Mouse (Mus musculus): ENCODE data around the gene Gm28102. TPM values are rescaled to one million over a fixed set of nuclear protein-coding genes. Genes with fewer than 3 reads are reported as not detected.
"Not testable (repeated sequence)": the region's sequence is repeated elsewhere in the genome, so short reads cannot be mapped to it uniquely, and the experiment has no call there.

Gene Gm28102
- total RNA-seq (2012; rRNA removed) (not detected in 2 replicates), polyA plus RNA-seq (2012; ENCODE audit: insufficient read depth in 1 of 2, insufficient read length in 2 of 2, low read depth in 1 of 2, low replicate concordance in 2 of 2, missing spikeins in 1 of 2) (not detected)

GRCm38 (mm10) chrY:88053015-88053414, at the start of gene Gm28102:
Gene Gm28102, plus strand, starts transcription at chrY:88053315.
- H3K36me3 ChIP-seq (ENCODE audit: control insufficient read depth in 1 of 2, insufficient read depth in 2 of 2, low read length in 2 of 2); H3K27ac ChIP-seq (ENCODE audit: control insufficient read depth, low read depth, low read length); H3K9ac ChIP-seq (ENCODE audit: control insufficient read depth, low read depth, low read length, poor library complexity, severe bottlenecking); H3K4me3 ChIP-seq (ENCODE audit: control insufficient read depth in 1 of 2, insufficient read depth in 1 of 2, low read depth in 2 of 2, low read length in 2 of 2); H3K9me3 ChIP-seq (replicated peaks; ENCODE audit: insufficient read depth, low read length); DNase-seq (ENCODE audit: low read depth, low spot score); H3K27me3 ChIP-seq (ENCODE audit: control insufficient read depth in 1 of 2, insufficient read depth in 2 of 2, low read length in 2 of 2); H3K79me2 ChIP-seq (ENCODE audit: control insufficient read depth, insufficient read depth, low read length, poor library complexity); H3K4me1 ChIP-seq (ENCODE audit: control insufficient read depth in 1 of 2, insufficient read depth in 2 of 2, low read length in 2 of 2): not testable (repeated sequence)

Measured in MEL (cell line).